Mouse (Mus musculus) megakaryocyte, embryonic 14.5 days (primary cell): ENCODE data around the gene Rsf1.

ENCODE experiments used
- FLI1 ChIP-seq: IDR thresholded peaks from 2 replicates; pipeline ENCODE4 v1.6.1; 2012; ENCODE audit warnings: low read length, inconsistent platforms, mixed read lengths
- GATA1 ChIP-seq: IDR thresholded peaks from 3 replicates; pipeline ENCODE4 v1.6.1; 2012; ENCODE audit warnings: mixed read lengths, low read length, inconsistent platforms, borderline replicate concordance

GRCm38 (mm10) chr7:97631290-97631689 lies 51.6 kb downstream of the Rsf1 start:
- TF ChIP-seq GATA1 (no peak), FLI1 (no peak)
